Mouse (Mus musculus): Measurements from ENCODE around the gene Hace1. TPM values are rescaled to one million over a fixed set of nuclear protein-coding genes. Genes with fewer than 3 reads are reported as not detected.

Hace1 gene
- 6.2 TPM for polyA plus RNA-seq (2014; fragmentation: Illumina TruSeq; extraction: RNeasy Lipid Tissue Mini Kit (QIAGEN cat#74804); ENCODE audit: insufficient read depth, low read depth, low replicate concordance)

DNA sequence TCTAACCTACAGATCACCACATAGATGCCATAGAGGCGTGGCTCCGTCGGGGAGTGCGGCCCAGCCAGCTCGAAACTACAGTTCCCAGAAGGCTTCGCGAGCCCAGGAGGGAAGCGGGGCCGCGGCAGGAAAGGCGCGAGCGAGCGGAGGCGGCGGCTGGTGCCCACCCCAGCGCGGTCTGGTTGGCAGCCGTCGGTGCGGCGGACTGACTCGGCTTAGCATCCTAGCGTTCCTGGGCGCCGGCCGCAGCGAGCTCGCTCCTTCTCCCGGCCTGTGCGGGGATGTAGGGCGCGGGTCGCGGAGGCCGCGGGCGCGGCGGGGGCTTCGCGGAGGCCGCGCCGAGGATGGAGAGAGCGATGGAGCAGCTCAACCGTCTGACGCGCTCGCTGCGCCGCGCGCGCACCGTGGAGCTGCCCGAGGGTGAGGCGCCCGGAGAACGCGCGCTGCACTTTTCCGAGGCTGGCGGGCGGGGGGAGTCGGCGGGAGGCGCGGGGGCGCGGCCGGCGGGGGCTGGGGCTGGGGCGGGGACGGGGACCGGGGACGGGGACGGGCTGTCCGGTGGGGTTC lies at the start of gene Hace1:
TSS of gene Hace1 (plus strand) at position 99 of the 567 bp plus-strand sequence.

Other genes starting within 250 kb of the Hace1 start
- gene Bves, start 242.1 kb upstream of the Hace1 start, polyA plus RNA-seq (2014; fragmentation: Illumina TruSeq; extraction: RNeasy Lipid Tissue Mini Kit (QIAGEN cat#74804); ENCODE audit: insufficient read depth, low read depth, low replicate concordance): 0.63 TPM
- gene Lin28b, start 91.4 kb upstream of the Hace1 start, polyA plus RNA-seq (2014; fragmentation: Illumina TruSeq; extraction: RNeasy Lipid Tissue Mini Kit (QIAGEN cat#74804); ENCODE audit: insufficient read depth, low read depth, low replicate concordance): not detected

All from lung, adult 10 weeks (tissue).